Mouse (Mus musculus) T-helper 1 cell (primary cell): ENCODE measurements around the gene Stim1.
"Not testable (repeated sequence)": the region's sequence is repeated elsewhere in the genome, so short reads cannot be mapped to it uniquely, and the experiment has no call there.

Experiments
- in situ Hi-C: fragments of 300-600 bp; cut with MboI, MseI; formaldehyde crosslinking; loops from one replicate; pipeline ENCODE4 v1.15.1; 2025; ENCODE audit warnings: high pct_unique_total_duplicates

Gene Stim1

GRCm38 (mm10) chr7:102249531-102249895 lies 18.1 kb upstream of the Stim1 start:
- in situ Hi-C loops: no loop called here

GRCm38 (mm10) chr7:102249896-102250630 lies 17.5 kb upstream of the Stim1 start:
- in situ Hi-C loops: no loop called here

- in situ Hi-C loops: no loop called here
Measured at GRCm38 (mm10) chr7:102250631-102251214, 16.9 kb upstream of the Stim1 start.

GRCm38 (mm10) chr7:102253631-102254030 lies 14.0 kb upstream of the Stim1 start:
- in situ Hi-C loops: no loop called here

- in situ Hi-C loops: loop anchor here (5.0 kb wide), 1 partner anchor 166 kb away; no protein-coding TSS in a partner anchor
Measured at GRCm38 (mm10) chr7:102255954-102256353, 11.7 kb upstream of the Stim1 start, which contains the start of gene Rhog. Gene Rhog, minus strand, starts transcription at chr7:102256054.

- in situ Hi-C loops: loop anchor here (5.0 kb wide), 1 partner anchor 166 kb away; no protein-coding TSS in a partner anchor
Measured at GRCm38 (mm10) chr7:102256636-102257035, 11.0 kb upstream of the Stim1 start.

- in situ Hi-C loops: loop anchor here (5.0 kb wide), 1 partner anchor 164 kb away; no protein-coding TSS in a partner anchor
Measured at GRCm38 (mm10) chr7:102258189-102258588, 9.4 kb upstream of the Stim1 start.

GRCm38 (mm10) chr7:102258753-102259152 lies 8.9 kb upstream of the Stim1 start:
- in situ Hi-C loops: loop anchor here (5.0 kb wide), 1 partner anchor 164 kb away; no protein-coding TSS in a partner anchor

GRCm38 (mm10) chr7:102259716-102260479 lies 7.7 kb upstream of the Stim1 start:
- in situ Hi-C loops: loop anchor here (5.0 kb wide), 1 partner anchor 162 kb away; no protein-coding TSS in a partner anchor

- in situ Hi-C loops: no loop called here
Measured at GRCm38 (mm10) chr7:102260518-102260917, 7.1 kb upstream of the Stim1 start.

GRCm38 (mm10) chr7:102263020-102263419 lies 4.6 kb upstream of the Stim1 start:
- in situ Hi-C loops: no loop called here

- in situ Hi-C loops: not testable (repeated sequence)
Measured at GRCm38 (mm10) chr7:102266021-102266400, 1.6 kb upstream of the Stim1 start.

GRCm38 (mm10) chr7:102266401-102267042 lies 1.1 kb upstream of the Stim1 start:
- in situ Hi-C loops: no loop called here

GRCm38 (mm10) chr7:102267113-102267579 lies 460 bp upstream of the Stim1 start:
- in situ Hi-C loops: no loop called here

GRCm38 (mm10) chr7:102268395-102268748 lies 766 bp downstream of the Stim1 start:
- in situ Hi-C loops: no loop called here

- in situ Hi-C loops: no loop called here
Measured at GRCm38 (mm10) chr7:102272422-102272948, 4.9 kb downstream of the Stim1 start.

- in situ Hi-C loops: no loop called here
Measured at GRCm38 (mm10) chr7:102281403-102281802, 13.8 kb downstream of the Stim1 start.

GRCm38 (mm10) chr7:102282261-102282660 lies 14.7 kb downstream of the Stim1 start:
- in situ Hi-C loops: no loop called here

GRCm38 (mm10) chr7:102289466-102289865 lies 21.9 kb downstream of the Stim1 start:
- in situ Hi-C loops: no loop called here

- in situ Hi-C loops: no loop called here
Measured at GRCm38 (mm10) chr7:102292228-102292627, 24.6 kb downstream of the Stim1 start.

GRCm38 (mm10) chr7:102293234-102293633 lies 25.6 kb downstream of the Stim1 start:
- in situ Hi-C loops: no loop called here
